Mouse (Mus musculus): ENCODE results near the gene Vrtn. TPM values are rescaled to one million over a fixed set of nuclear protein-coding genes. Genes with fewer than 3 reads are reported as not detected.

Vrtn gene
- polyA plus RNA-seq, 1 experiment from 2014 or later = not detected

GRCm38 (mm10) chr12:84691347-84691746 is 50.5 kb downstream of the Vrtn start:
- Histone ChIP-seq H3K27me3 (ENCODE audit: control insufficient read depth, insufficient read depth, low read length) (no peaks in the 10 kb centered on the region), H3K9ac (ENCODE audit: low read length) (no peak overlapping the region), H3K9me3 (ENCODE audit: control insufficient read depth, low read length) (no peaks in the 10 kb centered on the region), H3K27ac (replicated peaks; ENCODE audit: low read depth, low read length) (no peak overlapping the region), H3K4me1 (ENCODE audit: control insufficient read depth, insufficient read depth, low read length) (no peaks in the 10 kb centered on the region), H3K4me3 (ENCODE audit: low read depth, low read length) (no peak overlapping the region), H3K36me3 (ENCODE audit: control insufficient read depth, insufficient read depth, low read length) (no peaks in the 10 kb centered on the region), H3K4me2 (ENCODE audit: low read depth, severe bottlenecking) (no peak overlapping the region)
- ATAC-seq (ENCODE audit: insufficient number of reproducible peaks, low FRiP score, low TSS enrichment, low read depth) (no peak), DNase-seq (ENCODE audit: low spot score) (no peak)

- ATAC-seq (ENCODE audit: insufficient number of reproducible peaks, low FRiP score, low TSS enrichment, low read depth) (no peak), DNase-seq (ENCODE audit: low spot score) (no peak)
- H3K27me3 ChIP-seq (ENCODE audit: control insufficient read depth, insufficient read depth, low read length) = 0 out of 2 replicates have a peak, but pooled peaks cover 1% of the 10 kb centered on the region
- no peak overlapping the region for H3K9ac ChIP-seq (ENCODE audit: low read length)
- 87% methylated on average over 6 of the region's 6 CpGs for WGBS
- H3K4me3 ChIP-seq (ENCODE audit: low read depth, low read length) = no peak overlapping the region
- H3K27ac ChIP-seq (replicated peaks; ENCODE audit: low read depth, low read length) = no peak overlapping the region
- no peak overlapping the region for H3K4me2 ChIP-seq (ENCODE audit: low read depth, severe bottlenecking)
- no peaks in the 10 kb centered on the region for H3K9me3 ChIP-seq (ENCODE audit: control insufficient read depth, low read length)
- H3K4me1 ChIP-seq (ENCODE audit: control insufficient read depth, insufficient read depth, low read length) = no peaks in the 10 kb centered on the region
- no peaks in the 10 kb centered on the region for H3K36me3 ChIP-seq (ENCODE audit: control insufficient read depth, insufficient read depth, low read length)
Measured at GRCm38 (mm10) chr12:84692141-84692540, 51.3 kb downstream of the Vrtn start.

GRCm38 (mm10) chr12:84698319-84699081 is 57.7 kb downstream of the Vrtn start, which contains the start of gene Syndig1l:
Gene Syndig1l, minus strand, starts transcription at chr12:84698831.
- Histone ChIP-seq H3K27me3 (ENCODE audit: control insufficient read depth, insufficient read depth, low read length) (peaks cover 15% of the 10 kb centered on the region), H3K9me3 (ENCODE audit: control insufficient read depth, low read length) (no peaks in the 10 kb centered on the region), H3K36me3 (ENCODE audit: control insufficient read depth, insufficient read depth, low read length) (no peaks in the 10 kb centered on the region), H3K9ac (ENCODE audit: low read length) (no peak within 1 kb of the TSS), H3K27ac (replicated peaks; ENCODE audit: low read depth, low read length) (no peak within 1 kb of the TSS), H3K4me1 (ENCODE audit: control insufficient read depth, insufficient read depth, low read length) (no peaks in the 10 kb centered on the region), H3K4me3 (ENCODE audit: low read depth, low read length) (peak within 1 kb of the TSS; percentile 47), H3K4me2 (ENCODE audit: low read depth, severe bottlenecking) (peak within 1 kb of the TSS; percentile 89)
- under 1% methylated on average over 60 of the region's 79 CpGs for WGBS
- ATAC-seq (ENCODE audit: insufficient number of reproducible peaks, low FRiP score, low TSS enrichment, low read depth) = no peak; the same call in 1 of the 2 replicates
- DNase-seq (ENCODE audit: low spot score) = peak; percentile 90

Other genes starting within 250 kb of the Vrtn start
- gene Entpd5, start 232.0 kb upstream of the Vrtn start, polyA plus RNA-seq (2014; fragmentation: Nextera tagmentation; extraction: Ambion mirVana) = 8.6 and 9.7 TPM in 2 replicates
- gene Bbof1, start 231.9 kb upstream of the Vrtn start, polyA plus RNA-seq (2014; fragmentation: Nextera tagmentation; extraction: Ambion mirVana) = 0.48 and 0.61 TPM in 2 replicates
- 27.9 and 30.7 TPM in 2 replicates for gene Rnf113a2, start 223.8 kb upstream of the Vrtn start, polyA plus RNA-seq (2014; fragmentation: Nextera tagmentation; extraction: Ambion mirVana)
- 23.6 and 24.0 TPM in 2 replicates for gene Aldh6a1, start 190.0 kb upstream of the Vrtn start, polyA plus RNA-seq (2014; fragmentation: Nextera tagmentation; extraction: Ambion mirVana)
- 30.6 and 35.6 TPM in 2 replicates for gene Lin52, start 189.6 kb upstream of the Vrtn start, polyA plus RNA-seq (2014; fragmentation: Nextera tagmentation; extraction: Ambion mirVana)
- gene Vsx2, start 71.3 kb upstream of the Vrtn start, polyA plus RNA-seq (2014; fragmentation: Nextera tagmentation; extraction: Ambion mirVana) = 0.33 and 0.48 TPM in 2 replicates
- gene Abcd4, start 23.6 kb upstream of the Vrtn start, polyA plus RNA-seq (2014; fragmentation: Nextera tagmentation; extraction: Ambion mirVana) = 9.2 and 11.8 TPM in 2 replicates
- gene Syndig1l, start 57.8 kb downstream of the Vrtn start, polyA plus RNA-seq (2014; fragmentation: Nextera tagmentation; extraction: Ambion mirVana) = not detected in 2 replicates
- gene Npc2, start 132.1 kb downstream of the Vrtn start, polyA plus RNA-seq (2014; fragmentation: Nextera tagmentation; extraction: Ambion mirVana) = 62.4 and 63.5 TPM in 2 replicates
- gene Isca2, start 132.2 kb downstream of the Vrtn start, polyA plus RNA-seq (2014; fragmentation: Nextera tagmentation; extraction: Ambion mirVana) = 121 and 123 TPM in 2 replicates
- gene Ltbp2, start 235.5 kb downstream of the Vrtn start, polyA plus RNA-seq (2014; fragmentation: Nextera tagmentation; extraction: Ambion mirVana) = 0.20 and 0.23 TPM in 2 replicates